Mouse (Mus musculus) yolk sac, embryonic 10.5 days (tissue): ENCODE measurements around the gene Casz1.

ENCODE experiments used
- DNase-seq: peaks from one replicate; pipeline ENCODE4 v3.0.0-alpha.2; 2017; ENCODE audit warnings: low spot score

Gene Casz1

DNA sequence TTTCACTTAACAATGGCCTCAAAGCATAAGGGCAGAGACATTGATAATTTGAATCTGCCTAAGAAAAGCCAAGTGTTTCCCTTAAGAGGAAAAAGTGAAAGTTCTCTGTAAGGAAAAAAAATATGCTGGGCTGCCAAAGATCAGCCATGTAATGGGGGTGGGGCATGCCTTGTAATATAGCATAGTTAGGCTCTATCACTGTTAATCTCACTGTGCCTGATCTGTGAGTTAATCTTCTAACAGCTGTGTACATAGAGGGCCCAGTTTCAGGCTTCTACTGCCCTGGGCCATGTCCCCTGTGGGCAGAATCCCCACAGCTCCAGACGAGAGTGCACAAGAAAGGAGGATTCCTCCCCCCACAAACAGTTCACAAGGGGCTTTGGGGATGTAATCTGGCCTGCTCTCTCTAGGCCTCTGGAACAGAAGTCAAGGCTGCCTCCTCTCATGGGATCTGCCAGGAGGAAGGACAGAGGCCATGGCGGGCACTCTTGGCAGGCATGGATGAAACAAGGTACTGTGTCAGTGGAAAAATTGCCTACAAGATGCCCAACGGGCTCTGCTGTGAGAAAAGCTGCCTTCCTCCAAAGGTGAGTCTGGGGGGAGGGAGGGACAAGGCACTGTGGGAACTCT is 167.5 kb downstream of the Casz1 start:
- DNase-seq: no peak

GRCm38 (mm10) chr4:148972707-148973106 is 168.5 kb downstream of the Casz1 start:
- peak; percentile 64 for DNase-seq

- DNase-seq: no peak
These were observed 169.2 kb downstream of the Casz1 start for GRCm38 (mm10) chr4:148973387-148973786.

GRCm38 (mm10) chr4:148974833-148975232 is 170.6 kb downstream of the Casz1 start:
- no peak for DNase-seq

DNA sequence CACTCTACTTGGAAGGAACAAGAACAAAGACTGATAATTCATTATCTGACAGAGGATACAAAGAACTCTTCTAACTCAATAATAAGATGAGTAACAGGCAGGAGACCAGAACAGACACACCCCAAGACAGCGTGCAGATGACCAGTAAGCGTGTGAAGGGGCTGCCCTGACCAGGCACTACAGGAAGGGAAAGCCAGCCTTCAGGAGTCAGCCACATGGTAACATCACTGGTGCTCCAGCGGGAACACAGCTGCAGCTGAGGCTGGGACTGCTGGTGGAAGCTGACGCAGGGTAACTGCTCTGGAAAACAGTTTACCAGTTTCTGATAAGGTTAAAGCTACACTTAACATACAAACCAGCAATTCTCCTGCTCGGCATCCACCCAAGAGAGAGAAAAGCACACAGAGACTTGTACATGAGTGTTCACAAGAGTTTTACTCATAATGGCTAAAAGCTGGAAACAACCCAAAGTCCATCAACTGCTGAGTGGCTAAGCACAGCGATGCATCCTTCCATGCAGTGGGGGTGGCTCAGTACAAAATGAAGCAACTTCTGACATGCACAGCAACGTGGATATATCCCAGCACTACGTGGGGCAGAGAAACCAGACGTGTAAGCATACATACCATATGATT is 174.1 kb downstream of the Casz1 start:
- no peak for DNase-seq

GRCm38 (mm10) chr4:148978926-148979325 is 174.7 kb downstream of the Casz1 start:
- DNase-seq: no peak

- no peak for DNase-seq
These were observed 175.6 kb downstream of the Casz1 start for GRCm38 (mm10) chr4:148979837-148980236.

DNA sequence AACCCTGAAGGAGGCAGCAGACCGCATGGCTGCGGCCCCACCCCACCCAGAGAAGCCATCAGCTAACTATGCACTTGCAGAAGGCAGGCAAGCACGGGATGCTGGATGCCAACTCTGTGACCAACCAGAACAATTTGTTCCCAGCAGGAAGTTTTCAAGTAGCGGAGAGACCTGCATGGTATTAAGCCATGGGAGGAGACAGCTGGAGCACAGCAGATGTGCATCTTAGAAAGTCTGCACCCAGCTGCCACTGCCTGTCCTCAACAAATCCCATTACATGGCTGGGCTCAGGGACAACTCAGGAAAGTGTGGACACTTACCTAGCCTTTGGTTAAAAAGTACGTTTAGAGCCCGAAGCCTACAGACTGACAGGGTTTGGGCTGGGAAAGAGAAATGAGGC is 178.0 kb downstream of the Casz1 start:
- DNase-seq: no peak

- no peak for DNase-seq
These were observed 180.7 kb downstream of the Casz1 start for GRCm38 (mm10) chr4:148984701-148985540.

DNA sequence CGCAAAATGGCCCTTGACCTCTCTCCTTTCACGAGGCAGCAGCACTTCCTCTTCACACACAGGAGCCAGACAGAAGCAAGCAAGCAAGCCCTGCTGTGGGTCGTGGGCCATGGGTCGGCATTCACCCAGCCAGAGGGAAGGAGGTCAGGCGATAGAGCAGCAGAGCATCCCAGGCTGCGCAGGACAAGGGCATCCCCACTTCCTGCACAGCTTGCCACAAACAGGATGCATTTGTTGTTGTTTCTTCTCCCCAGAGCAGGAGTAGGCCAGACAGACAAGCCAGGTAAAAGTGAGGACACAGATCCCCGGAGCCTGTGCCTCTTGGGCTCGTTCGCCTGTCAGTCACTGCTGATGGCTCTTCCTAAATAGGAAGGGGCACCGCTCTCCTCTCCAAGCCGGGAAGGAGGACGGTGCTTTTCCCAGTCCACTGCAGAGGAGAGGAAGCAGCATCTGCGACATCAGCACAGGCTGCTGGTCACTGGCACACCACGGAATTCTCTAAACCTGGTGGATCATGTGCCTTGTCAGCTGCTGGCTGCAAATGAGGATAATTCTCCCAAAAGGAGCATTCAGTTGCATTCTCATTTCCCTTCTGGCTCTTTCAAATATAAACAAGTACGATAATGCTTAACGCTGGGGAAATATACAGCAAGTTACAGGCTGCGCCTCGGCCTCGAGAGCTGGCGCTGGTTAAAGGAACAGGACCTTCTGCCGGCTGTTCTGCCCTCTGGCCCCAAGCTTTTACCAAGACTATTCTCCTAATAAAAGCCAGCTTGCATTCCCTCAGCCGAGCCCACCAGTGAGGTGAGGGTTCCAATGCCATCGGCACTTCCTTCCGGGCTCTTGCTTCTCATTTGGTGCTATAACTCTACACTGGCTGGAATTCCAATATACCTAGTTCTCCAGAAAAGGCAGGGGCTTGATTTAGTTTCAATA is 181.6 kb downstream of the Casz1 start:
- DNase-seq: no peak

DNA sequence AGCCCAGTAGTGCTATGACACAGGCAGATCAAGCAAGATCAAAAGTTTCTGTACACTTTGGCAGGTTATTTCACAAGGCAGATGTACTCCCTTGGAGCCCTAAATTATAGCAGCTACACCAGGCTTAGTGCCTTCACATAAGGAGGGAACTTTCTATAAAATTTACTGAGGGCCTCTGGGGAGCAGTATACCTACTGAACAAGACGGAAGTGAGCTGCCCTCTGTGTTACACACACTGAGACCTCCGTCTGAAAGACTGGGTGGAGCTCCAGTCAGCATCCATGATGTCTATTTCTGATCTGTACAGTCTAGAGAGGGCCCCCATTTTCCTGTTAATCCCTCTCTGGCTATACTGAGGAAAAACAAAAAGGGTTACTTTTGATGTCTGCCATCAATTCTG is 185.8 kb downstream of the Casz1 start:
- DNase-seq: no peak

DNA sequence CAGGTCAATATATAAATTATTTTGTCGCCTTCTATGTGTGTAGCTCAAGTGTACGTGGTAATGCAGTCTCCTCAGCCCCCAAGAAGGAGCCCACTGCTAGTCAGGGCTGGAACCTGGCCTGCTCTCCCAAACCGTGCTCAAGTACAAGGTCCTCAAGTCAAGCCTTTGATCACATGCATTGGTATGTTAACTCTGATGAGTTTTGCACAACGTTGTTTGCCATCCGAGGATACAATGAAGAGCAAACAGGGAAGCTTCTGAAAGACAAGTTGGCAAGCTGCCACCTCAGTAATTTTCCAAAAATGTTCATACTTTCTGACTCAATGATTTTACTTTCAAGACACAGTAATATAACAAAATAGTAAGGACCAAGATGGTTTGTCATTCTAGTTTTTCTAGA is 189.7 kb downstream of the Casz1 start:
- no peak for DNase-seq

DNA sequence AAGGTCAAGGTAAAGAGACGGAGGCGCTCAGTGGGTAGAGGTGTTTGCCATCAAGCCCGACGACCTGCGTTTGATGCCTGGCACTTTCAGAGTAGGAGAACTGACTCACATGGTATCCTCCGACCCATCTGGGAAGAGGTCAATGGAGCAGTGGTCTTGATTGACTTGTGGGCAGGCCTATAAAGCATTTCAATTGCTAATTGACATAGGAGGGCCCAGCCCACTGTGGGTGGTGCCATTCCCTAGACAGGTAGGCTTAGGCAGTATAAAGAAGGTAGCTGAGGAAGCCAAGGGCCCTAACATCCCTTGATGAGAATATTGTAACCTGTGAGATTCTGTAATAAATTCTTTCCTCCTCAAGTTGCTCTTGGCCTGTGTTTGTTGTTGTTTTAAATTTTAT is 196.5 kb downstream of the Casz1 start:
- DNase-seq: no peak

- DNase-seq: no peak
These were observed 197.3 kb downstream of the Casz1 start for GRCm38 (mm10) chr4:149001515-149001914.

DNA sequence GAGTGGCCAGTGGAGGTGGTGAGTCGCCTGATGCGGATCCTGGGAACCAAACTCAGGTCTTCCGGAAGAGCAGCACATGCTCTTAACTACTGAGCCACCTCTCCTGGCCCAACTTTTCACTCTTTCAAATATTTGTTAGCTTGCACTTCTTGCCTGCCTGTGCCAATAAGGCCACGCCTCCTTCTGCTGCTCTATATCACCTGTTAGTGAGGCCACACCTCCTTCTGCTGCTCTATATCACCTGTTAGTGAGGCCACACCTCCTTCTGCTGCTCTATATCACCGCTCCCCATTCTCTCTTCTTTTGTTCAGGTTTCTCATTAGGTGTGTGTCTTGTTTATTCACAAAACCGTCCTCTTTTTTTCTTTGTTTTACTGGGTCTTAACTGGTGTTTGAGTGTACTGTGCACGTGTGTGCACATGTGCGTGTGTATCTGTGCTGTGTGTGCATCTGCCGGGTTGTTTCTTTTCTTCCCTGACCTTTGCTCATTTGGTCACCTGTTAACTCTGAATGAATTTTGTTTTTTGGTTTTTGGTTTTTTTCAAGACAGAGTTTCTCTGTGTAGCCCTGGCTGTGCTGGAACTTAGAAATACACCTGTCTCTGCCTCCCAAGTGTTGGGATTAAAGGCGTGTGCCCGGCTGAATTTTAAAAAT is 198.3 kb downstream of the Casz1 start:
- no peak for DNase-seq
